Mouse (Mus musculus) frontal cortex, postnatal 14 days (tissue): Measurements from ENCODE around the gene Tomm20.
"Not testable (repeated sequence)": the region's sequence is repeated elsewhere in the genome, so short reads cannot be mapped to it uniquely, and the experiment has no call there.

Experiments used
- DNase-seq, 2 experiments: peaks; one replicate each; pipeline ENCODE4 v3.0.0; 2022; ENCODE audit warnings: low spot score in 2 of 2

Gene Tomm20

DNA sequence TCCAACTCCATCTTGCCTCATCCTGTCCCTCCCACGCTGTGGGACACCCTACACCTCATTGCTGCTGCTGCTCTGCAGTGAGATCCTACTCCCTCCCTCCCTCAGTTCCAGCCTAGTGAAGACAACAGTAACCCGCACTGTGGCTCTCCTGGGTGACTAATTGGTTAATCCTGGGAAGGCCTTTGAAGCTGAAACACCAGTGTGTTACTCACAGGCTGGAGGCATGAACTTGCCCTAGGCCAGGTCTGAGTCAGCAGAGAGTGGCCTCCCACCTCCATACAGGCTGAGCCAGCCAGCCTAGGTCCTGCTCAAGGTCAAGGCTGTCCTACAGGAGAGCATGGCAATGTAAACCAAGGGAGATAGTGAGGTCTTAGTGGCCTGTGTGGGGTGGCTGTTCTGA lies 26.4 kb downstream of the Tomm20 start:
- no peak for DNase-seq

- no peak for DNase-seq
Observed at GRCm38 (mm10) chr8:126918356-126918755, 27.3 kb downstream of the Tomm20 start.

GRCm38 (mm10) chr8:126917179-126917905 lies 28.3 kb downstream of the Tomm20 start:
- no peak for DNase-seq

GRCm38 (mm10) chr8:126916611-126917010 lies 29.0 kb downstream of the Tomm20 start:
- no peak for DNase-seq

DNA sequence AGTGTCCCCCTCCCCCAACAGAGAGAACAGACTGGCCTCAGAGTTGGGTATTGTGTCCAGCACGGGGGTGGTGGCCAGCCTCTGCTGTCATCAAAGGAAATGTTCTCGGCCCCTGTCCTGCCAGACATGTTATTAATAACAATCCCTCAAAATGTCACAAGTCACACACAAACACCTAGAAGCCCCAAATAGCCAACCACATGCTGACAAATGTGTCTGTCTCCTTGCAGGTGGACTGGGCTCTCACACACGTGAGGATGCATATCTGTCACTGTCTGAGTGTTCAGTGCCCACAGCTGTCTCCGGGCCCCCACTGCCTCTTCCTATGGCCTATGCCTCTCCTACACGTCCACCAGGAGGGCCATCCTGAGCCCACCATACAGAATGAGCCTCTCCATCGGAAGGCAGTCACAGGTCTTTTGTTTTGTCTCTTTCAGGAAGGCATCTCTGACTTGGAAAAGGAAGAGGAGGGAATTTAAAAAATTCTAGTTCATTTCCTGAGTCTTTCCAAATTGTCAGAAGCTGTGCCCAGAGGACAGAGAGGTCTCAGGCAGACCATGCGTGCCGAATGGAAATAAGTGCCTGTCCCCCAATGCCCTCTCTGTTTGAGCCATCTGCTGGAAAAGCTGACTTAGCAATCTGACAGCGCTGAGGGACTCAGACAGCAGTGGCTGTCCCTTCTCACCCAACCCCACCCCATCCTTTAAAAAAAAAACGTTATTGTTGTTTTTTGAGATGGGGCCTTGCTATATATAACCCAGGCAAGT lies 30.9 kb downstream of the Tomm20 start:
- DNase-seq = no peak

DNA sequence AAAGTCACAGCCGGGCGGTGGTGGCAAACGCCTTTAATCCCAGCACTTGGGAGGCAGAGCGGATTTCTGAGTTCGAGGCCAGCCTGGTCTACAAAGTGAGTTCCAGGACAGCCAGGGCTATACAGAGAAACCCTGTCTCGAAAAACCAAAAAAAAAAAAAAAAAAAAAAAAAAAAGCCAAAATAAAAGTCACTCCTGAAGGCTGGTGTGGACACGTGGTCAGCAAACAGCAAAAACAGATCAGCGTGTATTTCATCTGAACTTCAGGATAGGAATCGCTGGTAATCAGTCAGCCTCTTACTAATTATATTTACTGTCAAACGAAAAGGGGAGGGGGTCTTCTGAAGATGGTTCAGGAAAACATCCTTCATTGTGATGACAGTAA lies 31.5 kb downstream of the Tomm20 start:
- not testable (repeated sequence) for DNase-seq

DNA sequence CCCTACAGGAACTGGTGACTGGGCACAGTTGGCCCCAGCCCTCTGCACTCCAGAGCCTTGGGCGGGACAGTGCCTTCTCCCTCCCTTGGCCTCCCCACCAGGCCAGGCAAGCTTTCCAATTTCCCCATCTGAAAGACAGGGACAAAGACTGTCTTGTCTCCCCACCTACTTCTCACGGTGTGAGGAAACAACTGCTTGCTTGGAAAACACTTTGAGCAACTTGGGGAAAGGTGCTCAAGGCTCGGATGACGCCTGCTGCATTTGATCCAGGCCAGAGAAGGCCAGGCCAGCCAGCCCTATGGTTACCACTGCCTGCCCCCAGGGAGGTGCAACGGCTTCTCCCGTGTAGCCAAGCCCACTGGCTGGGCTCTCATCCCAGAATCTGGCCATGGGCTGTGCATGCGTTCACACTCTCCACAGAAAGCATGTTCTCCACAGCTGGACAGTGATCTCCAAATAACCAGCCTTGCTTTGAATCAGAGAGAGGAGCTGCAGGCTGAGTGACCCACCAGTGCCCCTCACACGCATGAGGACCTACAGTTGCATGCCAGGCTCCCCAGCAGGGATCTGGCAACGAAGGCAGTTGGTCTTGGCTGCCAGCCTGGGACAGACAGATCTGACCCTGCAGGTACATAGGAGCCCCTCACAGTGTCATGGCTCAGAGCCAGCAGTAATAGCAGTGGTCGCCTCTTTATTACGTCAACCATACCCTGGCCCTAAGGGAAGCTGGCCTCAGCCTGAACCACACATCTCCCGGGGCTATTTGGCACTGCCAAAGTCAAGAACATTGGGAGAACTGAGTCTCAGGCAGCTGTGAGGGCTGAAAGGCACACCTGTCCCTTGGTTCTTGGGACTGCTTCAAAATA lies 32.2 kb downstream of the Tomm20 start:
- no peak for DNase-seq

- no peak for DNase-seq
Observed at GRCm38 (mm10) chr8:126909371-126909802, 36.3 kb downstream of the Tomm20 start.

DNA sequence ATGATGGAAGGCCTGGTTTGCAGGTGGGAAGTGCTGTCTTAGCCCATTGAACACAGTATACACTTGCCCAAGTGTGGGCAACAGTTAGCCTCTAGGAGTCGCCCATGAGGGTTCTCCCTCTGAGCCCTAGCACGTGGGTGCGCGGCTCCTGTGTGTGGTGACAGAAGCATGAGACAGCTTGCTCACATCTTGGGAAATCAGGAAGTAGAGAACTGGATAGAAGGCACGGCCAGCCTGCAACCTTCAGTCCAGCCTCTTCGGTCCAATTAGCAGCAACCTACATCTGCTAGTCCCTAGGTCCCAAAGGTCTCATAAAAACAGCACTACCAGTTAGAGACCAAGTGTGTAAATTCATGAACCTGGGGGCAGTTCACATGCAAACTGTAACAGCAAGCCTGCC lies 36.8 kb downstream of the Tomm20 start:
- no peak for DNase-seq

DNA sequence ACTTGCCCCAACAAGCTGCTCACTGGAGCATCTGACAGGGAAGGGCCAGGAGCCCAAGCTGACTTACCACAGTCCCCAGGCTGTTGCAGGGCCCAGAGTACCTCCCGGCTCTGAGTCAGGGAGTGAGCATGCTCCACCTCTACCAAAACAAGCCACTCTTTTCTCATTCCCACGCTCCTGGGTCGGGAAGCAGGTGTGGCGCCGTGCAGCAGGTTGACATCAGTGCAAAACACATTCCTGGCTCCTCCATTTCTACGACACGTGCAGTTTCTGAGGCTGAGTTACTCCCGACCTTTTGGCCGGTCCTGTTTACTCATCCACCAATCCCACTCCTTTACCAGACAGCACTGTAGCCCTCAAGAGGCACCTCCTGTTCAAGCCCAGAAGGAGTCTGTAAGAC lies 37.7 kb downstream of the Tomm20 start:
- no peak for DNase-seq

DNA sequence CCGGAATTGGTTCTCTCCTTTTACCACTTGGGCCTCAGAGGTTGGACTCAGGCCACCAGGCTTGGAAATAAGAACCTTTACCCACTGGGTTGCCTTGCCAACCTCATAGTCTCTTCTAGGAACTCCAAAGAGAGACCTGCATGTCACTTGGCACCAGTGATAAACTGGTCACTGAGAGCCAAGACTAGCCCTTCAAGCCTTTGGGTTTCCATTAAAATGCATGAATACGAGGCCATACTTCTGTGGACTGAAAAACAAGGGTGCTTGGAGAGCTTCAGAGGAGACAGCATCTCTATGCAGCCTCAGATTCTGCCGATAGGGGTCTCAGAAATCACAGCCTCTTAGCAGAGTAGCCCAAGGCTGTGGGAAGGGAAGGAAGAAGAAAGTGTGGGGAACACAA lies 38.3 kb downstream of the Tomm20 start:
- DNase-seq = peak in 1 of 2 experiments; percentile 36

GRCm38 (mm10) chr8:126905387-126905786 lies 40.3 kb downstream of the Tomm20 start:
- no peak for DNase-seq

- DNase-seq = no peak
Observed at GRCm38 (mm10) chr8:126903927-126904326, 41.7 kb downstream of the Tomm20 start.

- no peak for DNase-seq
Observed at GRCm38 (mm10) chr8:126903224-126903895, 42.3 kb downstream of the Tomm20 start.

DNA sequence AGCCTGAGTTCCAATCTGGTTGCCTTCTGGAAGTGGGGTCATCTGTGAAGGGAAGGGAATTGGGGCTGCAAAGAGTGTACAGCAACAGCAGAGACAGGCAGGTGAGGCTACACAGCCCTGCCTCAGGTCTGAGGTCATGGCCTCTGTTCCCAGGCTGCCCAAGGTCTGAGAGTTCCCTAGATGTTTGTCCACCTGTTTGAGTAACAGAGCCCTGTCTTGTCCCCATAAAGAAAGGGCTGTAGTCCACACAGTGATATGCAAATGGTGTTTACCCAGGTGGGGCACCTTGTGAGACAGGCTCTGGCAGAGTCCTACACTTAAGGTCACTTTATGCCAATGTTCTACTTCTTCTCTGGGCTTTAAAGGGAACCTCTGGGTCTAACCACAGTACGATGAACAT lies 44.0 kb downstream of the Tomm20 start:
- no peak for DNase-seq

- no peak for DNase-seq
Observed at GRCm38 (mm10) chr8:126901049-126901448, 44.6 kb downstream of the Tomm20 start.

- DNase-seq = peak; percentile 59 to 69
Observed at GRCm38 (mm10) chr8:126895133-126895532, 50.5 kb downstream of the Tomm20 start.

DNA sequence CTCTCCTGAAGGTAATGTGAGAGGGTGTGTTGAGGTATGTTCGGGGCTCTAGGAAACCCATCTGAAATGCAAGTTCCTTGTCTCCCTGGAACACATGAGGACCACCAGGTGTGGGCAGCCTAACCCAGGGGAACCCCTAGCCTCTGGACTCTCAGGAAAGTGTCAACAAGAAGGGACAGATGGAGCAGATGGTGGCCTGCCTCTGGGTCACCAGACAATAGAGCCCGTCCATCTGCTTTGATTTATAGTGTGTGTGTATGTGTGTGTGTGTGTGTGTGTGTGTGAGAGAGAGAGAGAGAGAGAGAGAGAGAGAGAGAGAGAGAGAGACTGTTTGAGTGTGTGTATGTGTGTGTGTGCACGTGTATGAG lies 58.0 kb downstream of the Tomm20 start:
- DNase-seq = no peak

DNA sequence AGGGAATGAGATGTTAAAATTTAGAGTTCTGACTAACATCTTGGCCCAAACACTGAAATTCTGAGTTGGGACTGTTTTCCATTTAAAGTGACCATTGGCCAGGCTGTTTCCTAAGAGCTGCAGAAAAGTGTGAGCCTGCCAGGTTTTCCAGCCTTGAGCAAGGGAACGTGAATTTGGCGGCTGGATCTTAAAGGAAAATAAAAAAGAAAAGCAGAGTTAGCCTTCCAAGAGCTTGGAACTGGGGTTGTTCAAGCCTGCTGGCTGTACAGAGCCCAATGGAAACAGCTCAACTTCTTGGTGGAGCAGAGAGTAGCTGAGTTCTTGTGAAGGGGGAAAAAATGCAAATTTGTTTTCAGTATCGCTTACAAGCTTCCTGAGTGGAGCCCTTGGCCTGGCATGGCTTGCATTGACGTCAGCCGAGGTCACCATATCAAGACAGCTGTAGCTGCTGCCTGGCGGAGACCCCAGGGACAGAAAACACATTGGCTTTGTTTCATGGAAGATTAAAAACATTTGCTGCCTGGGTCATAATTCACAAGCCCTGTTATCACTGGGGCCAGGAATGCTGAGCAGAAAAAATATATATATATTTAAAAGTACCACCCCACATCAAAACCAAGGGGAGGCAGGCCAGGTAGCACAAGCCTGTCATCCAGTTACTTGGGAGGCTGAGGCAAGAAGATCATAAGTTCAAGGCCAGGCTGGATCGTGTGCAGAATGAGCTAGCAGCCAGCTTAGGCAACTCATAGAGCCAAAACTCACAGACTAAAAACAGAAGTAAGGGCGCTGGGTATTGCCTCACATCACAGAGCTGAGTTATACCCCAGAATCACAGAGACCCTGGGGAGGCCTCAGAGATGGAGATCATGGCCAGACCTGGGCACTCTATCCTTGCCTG lies 58.7 kb downstream of the Tomm20 start:
- no peak for DNase-seq

- DNase-seq = no peak
Observed at GRCm38 (mm10) chr8:126885554-126886485, 59.8 kb downstream of the Tomm20 start.
